Mouse (Mus musculus) bone marrow macrophage, adult 2 months (primary cell): Measurements from ENCODE around the gene Lpar3. TPM values are rescaled to one million over a fixed set of nuclear protein-coding genes. Genes with fewer than 3 reads are reported as not detected.

Experiments used
- H3K27ac ChIP-seq: 2 replicates; pipeline ENCODE4 v1.5.1; 2012; ENCODE audit warnings: low read depth, low read length; ENCODE audit not compliant: insufficient read depth
- H3K4me1 ChIP-seq: 2 replicates; pipeline ENCODE4 v1.6.1; 2012; ENCODE audit warnings: low read length; ENCODE audit not compliant: control insufficient read depth, insufficient read depth
- H3K4me3 ChIP-seq: 2 replicates; pipeline ENCODE4 v1.5.1; 2012; ENCODE audit warnings: mild to moderate bottlenecking, low read length, moderate library complexity; ENCODE audit not compliant: insufficient read depth
- CTCF ChIP-seq: IDR thresholded peaks from 2 replicates; pipeline ENCODE4 v1.5.1; 2012; ENCODE audit warnings: low read depth, mild to moderate bottlenecking, low read length, moderate library complexity
- POLR2A ChIP-seq: IDR thresholded peaks from 2 replicates; pipeline ENCODE4 v1.6.1; 2012; ENCODE audit warnings: mild to moderate bottlenecking, low read depth, low read length, borderline replicate concordance
- polyA plus RNA-seq: library from polyadenylated mRNA; stranded (reverse); fragments of >200 nt; gene quantifications from 2 replicates; pipeline ENCODE4 v1.2.4, GENCODE M21; 2012; ENCODE audit not compliant: missing spikeins, insufficient read depth, insufficient read length

The Lpar3 gene
- polyA plus RNA-seq, 1 experiment, result not detected

DNA sequence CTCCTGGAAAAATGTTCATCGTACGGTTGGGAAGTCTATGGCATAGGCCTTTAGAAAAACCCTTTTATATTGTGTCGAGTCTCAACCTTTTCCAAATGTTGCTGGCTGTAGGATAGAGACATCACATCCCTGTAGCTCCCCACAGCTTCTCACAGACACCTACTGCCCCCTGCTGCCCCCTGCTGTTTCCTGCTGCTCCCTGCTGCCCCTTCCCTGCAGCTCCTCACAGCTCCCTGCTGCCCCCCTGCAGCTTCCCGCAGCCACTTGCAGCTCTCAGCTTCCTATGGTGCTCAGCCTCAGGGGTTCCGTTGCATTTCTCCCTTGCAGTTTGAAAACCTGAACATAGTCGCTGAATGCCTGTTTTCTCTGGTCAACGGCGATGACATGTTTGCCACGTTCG is 30.8 kb upstream of the Lpar3 start:
- TF ChIP-seq POLR2A, result no peak
- no peak for TF ChIP-seq CTCF
- Histone ChIP-seq H3K27ac (no peak overlapping the region), H3K4me1 (no peaks in the 10 kb centered on the region), H3K4me3 (no peak overlapping the region)

DNA sequence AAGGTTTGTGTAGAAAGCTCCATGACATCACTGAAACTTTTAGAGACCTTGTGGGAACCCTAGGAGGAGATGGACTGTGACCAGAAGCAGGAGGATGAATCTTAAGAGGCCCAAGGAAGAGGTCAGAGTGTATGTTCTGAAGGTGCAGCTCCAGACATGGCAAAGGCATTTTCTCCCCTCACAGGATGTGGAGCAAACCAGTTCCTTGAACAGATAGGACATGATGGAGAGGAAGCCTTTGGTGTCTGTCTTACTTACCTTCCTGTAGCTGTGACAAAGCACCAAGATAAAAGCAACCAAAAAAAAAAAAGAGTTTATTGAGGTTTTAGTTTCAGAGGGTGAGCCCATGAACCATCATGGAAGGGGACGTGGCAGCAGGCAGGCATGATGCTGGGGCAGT is 28.3 kb upstream of the Lpar3 start:
- H3K4me3 ChIP-seq, result no peak overlapping the region
- no peaks in the 10 kb centered on the region for H3K4me1 ChIP-seq
- TF ChIP-seq CTCF (no peak), POLR2A (no peak)
- no peak overlapping the region for H3K27ac ChIP-seq

DNA sequence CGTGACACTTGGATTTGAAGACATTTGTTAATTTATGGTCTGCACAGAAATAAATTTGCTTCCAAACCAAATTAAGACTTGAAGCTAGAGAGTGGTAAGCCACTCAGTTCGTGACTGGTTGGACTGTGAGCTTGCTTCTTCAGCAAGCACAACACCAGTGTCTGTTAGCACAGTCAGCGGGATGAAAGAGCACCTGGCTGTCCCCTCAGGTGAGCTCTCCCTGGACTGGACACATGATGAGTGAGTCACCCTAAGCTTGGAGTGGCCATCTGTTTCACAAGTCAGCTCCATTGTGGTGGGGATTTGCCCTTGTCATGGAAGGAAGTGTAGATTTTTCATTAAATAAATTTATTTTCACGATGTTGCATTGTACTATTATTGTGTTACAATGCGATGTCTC is 25.6 kb upstream of the Lpar3 start:
- H3K4me3 ChIP-seq, result no peak overlapping the region
- no peaks in the 10 kb centered on the region for H3K4me1 ChIP-seq
- TF ChIP-seq POLR2A (no peak), CTCF (no peak)
- no peak overlapping the region for H3K27ac ChIP-seq

DNA sequence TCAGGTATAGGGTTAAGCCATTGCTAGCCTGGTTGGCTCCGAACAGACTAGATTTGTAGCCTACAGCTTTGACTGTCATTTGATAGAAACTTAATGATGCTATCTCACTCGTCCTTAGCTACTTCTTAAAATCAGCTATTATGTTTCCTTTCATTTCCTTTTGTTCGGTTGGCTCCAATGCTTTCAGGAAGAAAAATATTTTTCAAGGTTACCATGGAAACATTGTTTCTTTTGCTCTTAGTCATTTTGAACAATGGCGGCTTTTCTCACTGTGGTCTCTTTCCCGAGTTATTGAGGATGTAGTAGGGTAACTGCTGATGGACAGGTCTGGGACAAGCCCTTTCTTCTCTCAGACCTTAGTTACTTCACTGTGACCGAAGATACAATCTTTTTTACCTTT is 24.5 kb upstream of the Lpar3 start:
- no peaks in the 10 kb centered on the region for H3K4me1 ChIP-seq
- no peak for TF ChIP-seq CTCF
- no peak for TF ChIP-seq POLR2A
- H3K27ac ChIP-seq, result no peak overlapping the region
- H3K4me3 ChIP-seq, result no peak overlapping the region

DNA sequence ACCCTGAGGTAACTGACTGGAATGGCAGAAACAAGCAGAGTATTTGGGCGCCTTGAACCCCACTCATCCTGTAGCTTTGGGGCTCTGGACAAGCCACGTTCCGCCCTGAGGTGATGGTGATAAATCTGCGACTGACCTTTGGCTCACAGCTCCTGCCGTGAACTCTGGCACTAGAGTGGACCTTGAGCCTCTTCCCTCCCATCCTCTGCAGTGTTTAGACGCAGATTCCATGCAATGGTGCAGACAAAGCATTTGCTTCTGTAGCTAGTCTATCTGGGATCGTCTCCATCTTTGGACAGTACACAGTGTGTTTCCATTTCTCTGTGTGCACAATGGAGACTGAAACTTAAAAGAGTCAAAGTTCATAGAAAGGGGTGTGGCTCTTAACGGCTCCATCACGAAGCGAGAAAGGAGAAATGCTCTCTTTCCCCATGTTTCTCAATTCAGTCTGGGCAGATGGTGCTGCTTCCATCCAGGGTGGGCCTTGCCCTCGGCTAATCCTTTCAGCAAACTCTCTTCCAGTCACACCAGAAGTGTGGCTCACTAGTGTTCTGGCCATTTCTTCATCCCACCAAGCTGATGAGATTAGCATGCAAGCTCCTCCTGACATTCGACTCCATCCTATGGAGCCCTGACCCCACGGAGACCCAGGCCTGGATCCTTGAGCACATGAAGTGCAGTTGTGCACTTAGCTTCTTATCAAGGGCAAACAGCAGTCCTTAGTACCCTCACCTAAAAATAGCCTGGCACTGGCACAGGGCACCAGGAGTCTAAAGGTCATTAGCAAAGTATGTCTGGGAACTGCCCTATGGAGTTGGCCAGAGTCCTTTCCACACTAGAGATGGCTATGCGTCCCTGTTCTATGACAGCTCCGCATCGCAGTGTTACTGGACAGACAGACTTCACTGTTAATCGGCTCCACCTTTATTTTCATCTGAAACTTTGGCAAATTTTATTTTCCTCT is 23.7 kb upstream of the Lpar3 start:
- no peak overlapping the region for H3K27ac ChIP-seq
- TF ChIP-seq POLR2A (no peak), CTCF (no peak)
- no peaks in the 10 kb centered on the region for H3K4me1 ChIP-seq
- H3K4me3 ChIP-seq, result no peak overlapping the region

DNA sequence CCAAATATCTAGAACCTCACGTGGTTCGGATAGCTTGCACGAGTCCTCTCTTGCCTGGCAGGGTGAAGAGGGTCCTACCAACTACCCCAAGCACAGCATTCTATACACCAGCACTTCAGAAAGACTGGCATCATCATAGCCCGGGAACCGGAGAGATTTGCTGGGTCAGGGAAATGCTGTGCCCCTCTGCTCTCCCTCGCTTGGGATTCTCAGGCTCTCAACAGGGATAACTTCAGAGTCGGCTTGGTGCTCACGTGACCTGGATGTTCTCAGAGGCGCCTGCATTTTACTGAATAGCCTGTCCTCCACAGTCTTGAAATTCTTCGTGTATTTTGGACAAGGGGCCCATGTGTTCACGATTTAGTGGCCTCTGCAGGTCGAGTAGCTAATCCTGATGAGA is 23.0 kb upstream of the Lpar3 start:
- no peak overlapping the region for H3K4me3 ChIP-seq
- TF ChIP-seq CTCF (no peak), POLR2A (no peak)
- H3K27ac ChIP-seq, result no peak overlapping the region
- no peaks in the 10 kb centered on the region for H3K4me1 ChIP-seq

DNA sequence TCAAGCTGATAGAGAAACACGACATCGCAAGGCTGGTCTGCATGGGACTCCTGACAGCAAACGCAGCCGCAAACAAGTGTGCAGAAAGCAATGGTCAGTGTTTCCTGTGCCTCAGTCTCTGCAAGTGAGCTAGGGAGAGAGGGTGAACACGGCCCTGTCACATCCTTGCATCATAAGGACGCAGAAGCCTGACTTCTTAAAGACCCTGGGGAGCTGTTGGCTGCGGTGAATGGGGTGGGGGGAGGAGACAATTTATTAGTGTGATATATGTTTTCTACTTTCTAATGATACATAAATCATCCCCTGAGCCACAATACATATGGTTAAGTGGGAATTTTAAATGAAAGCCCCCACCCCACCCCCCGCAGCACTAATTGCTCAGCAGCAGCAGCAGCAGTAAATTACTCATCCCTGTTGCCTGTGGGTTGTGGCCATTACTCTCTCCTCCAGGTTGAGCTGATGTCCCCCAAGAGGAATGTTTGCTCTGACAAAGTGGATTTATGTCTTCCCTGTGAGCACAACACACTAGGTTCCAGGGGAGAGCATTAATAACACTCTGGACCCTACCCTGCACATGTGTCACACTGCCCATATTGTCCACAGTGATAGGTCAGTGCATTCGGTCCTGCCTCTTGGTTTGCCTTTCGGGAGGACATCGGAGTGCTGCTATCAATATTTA is 21.8 kb upstream of the Lpar3 start:
- Histone ChIP-seq H3K4me3 (no peak overlapping the region), H3K4me1 (no peaks in the 10 kb centered on the region)
- TF ChIP-seq CTCF, result no peak
- TF ChIP-seq POLR2A, result no peak

DNA sequence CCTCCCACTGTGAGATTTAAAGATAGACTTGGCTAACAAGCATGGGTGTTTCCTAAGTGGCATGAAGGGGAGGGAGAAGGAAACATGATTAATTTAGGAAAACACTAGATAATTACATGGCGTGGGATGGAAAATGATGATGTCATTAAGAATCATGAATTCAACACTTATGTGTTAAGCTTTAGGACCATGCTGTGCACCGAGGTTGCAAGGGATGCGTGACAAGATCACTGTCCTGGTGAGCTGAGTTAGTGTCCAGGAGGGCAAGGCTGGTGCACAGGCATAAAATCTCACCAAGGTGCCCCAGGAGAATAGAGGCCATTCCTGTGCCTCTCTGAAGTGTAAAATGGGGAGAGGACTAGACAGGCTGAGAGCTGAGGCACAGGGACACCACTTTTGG is 21.3 kb upstream of the Lpar3 start:
- TF ChIP-seq POLR2A (no peak), CTCF (no peak)

More for the DNA sequence above, 21.8 kb upstream of the Lpar3 start:
- H3K27ac ChIP-seq, result no peak overlapping the region

DNA sequence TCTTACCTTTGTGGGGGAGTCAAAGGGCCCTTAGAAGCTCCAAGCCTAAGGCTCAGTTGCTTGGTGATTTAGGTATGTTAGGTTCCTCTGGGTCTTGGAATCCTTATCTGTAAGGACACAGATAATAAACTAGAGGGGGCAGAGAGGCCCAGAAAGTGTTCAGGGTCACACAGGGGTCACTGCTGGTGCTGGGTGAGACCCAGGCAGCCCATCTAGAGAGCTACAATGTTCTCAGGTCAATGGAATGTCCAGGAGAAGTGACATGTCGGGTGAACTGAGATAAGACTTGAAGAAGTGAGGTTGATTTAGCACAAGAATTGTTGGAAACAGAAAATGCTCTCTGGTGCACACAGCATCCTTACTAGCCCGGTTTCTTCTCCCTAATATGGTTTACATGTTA is 16.4 kb upstream of the Lpar3 start:
- Histone ChIP-seq H3K4me3 (no peak overlapping the region), H3K27ac (no peak overlapping the region), H3K4me1 (no peaks in the 10 kb centered on the region)
- TF ChIP-seq CTCF (no peak), POLR2A (no peak)

More for the DNA sequence above, 21.3 kb upstream of the Lpar3 start:
- Histone ChIP-seq H3K4me3 (no peak overlapping the region), H3K27ac (no peak overlapping the region), H3K4me1 (no peaks in the 10 kb centered on the region)

DNA sequence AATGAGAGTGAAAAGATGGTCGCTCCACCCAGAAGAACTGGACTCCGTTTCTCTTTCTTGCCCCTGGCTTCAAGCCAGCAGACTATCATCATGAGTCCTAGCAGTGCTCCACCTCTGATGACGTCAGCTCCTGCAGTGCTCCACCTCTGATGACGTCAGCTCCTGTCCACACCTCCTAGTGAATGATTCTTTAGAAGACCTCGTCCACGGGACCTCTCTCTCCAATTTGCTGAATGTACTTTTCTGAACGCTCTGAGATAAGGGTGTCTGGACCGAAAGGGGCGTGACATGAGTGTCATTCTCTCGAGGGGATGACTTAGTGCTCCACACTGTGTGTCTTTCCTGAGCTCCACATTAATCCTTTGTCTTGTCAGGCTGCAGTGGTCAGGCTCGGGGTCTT is 15.5 kb upstream of the Lpar3 start:
- Histone ChIP-seq H3K4me1 (no peaks in the 10 kb centered on the region), H3K27ac (no peak overlapping the region), H3K4me3 (no peak overlapping the region)
- no peak for TF ChIP-seq CTCF
- no peak for TF ChIP-seq POLR2A

DNA sequence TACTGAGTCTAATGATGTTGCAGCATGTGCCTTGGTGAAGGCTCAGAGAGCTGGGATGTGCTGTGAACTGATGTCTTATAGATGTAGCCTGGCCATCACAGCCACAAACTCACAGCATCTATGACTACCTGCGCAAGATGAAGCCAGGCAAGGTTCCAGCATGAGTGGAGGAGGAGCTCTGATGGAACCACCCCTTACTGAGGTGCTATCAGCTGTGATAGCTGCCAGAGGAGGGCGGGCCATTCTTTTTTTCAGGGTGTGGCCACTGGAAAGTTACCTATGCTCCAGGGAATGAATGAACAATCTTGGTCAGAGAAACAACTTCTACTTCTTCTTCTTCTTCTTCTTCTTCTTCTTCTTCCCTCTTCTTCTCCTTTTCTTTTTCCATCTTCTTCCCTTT is 14.1 kb upstream of the Lpar3 start:
- Histone ChIP-seq H3K27ac (no peak overlapping the region), H3K4me1 (0 out of 2 replicates have a peak, but pooled peaks cover 3% of the 10 kb centered on the region), H3K4me3 (no peak overlapping the region)
- TF ChIP-seq CTCF, result no peak
- TF ChIP-seq POLR2A, result no peak
